Mouse (Mus musculus) CH12F3 (cell line): ENCODE data around the gene Tet1.

Source experiments
- in situ Hi-C: fragments of 300-500 bp; cut with MboI; formaldehyde crosslinking; loops from 2 replicates; pipeline ENCODE4 v1.14.3; 2020; ENCODE audit warnings: low sequenced_read_pairs

Gene Tet1

GRCm38 (mm10) chr10:62892549-62893232, 16.1 kb downstream of the Tet1 start:
- in situ Hi-C loops: no loop called here

GRCm38 (mm10) chr10:62891025-62891424, 17.8 kb downstream of the Tet1 start:
- in situ Hi-C loops: no loop called here

GRCm38 (mm10) chr10:62886799-62887591, 21.8 kb downstream of the Tet1 start:
- in situ Hi-C loops: no loop called here

- in situ Hi-C loops: no loop called here
Measured at GRCm38 (mm10) chr10:62885969-62886798, 22.6 kb downstream of the Tet1 start.

- in situ Hi-C loops: no loop called here
Measured at GRCm38 (mm10) chr10:62885460-62885859, 23.3 kb downstream of the Tet1 start.

- in situ Hi-C loops: no loop called here
Measured at GRCm38 (mm10) chr10:62884517-62884916, 24.3 kb downstream of the Tet1 start.

- in situ Hi-C loops: no loop called here
Measured at GRCm38 (mm10) chr10:62883933-62884372, 24.8 kb downstream of the Tet1 start.

GRCm38 (mm10) chr10:62881211-62881610, 27.6 kb downstream of the Tet1 start:
- in situ Hi-C loops: no loop called here

- in situ Hi-C loops: no loop called here
Measured at GRCm38 (mm10) chr10:62878056-62878455, 30.7 kb downstream of the Tet1 start.

- in situ Hi-C loops: no loop called here
Measured at GRCm38 (mm10) chr10:62875565-62875964, 33.2 kb downstream of the Tet1 start.

GRCm38 (mm10) chr10:62874828-62875227, 34.0 kb downstream of the Tet1 start:
- in situ Hi-C loops: no loop called here

- in situ Hi-C loops: no loop called here
Measured at GRCm38 (mm10) chr10:62866035-62866791, 42.6 kb downstream of the Tet1 start.

- in situ Hi-C loops: no loop called here
Measured at GRCm38 (mm10) chr10:62865167-62866034, 43.4 kb downstream of the Tet1 start.

- in situ Hi-C loops: no loop called here
Measured at GRCm38 (mm10) chr10:62863563-62863962, 45.2 kb downstream of the Tet1 start.

- in situ Hi-C loops: no loop called here
Measured at GRCm38 (mm10) chr10:62862435-62862834, 46.4 kb downstream of the Tet1 start.

GRCm38 (mm10) chr10:62858967-62859366, 49.8 kb downstream of the Tet1 start:
- in situ Hi-C loops: no loop called here

- in situ Hi-C loops: no loop called here
Measured at GRCm38 (mm10) chr10:62856690-62857290, 52.0 kb downstream of the Tet1 start.

- in situ Hi-C loops: no loop called here
Measured at GRCm38 (mm10) chr10:62854992-62855391, 53.8 kb downstream of the Tet1 start.

GRCm38 (mm10) chr10:62854581-62854980, 54.2 kb downstream of the Tet1 start:
- in situ Hi-C loops: no loop called here
